Mouse (Mus musculus) bone marrow macrophage, adult 2 months (primary cell): Measurements from ENCODE around the gene Syt1.

ENCODE experiments used
- CTCF ChIP-seq: IDR thresholded peaks from 2 replicates; pipeline ENCODE4 v1.5.1; 2012; ENCODE audit warnings: low read depth, mild to moderate bottlenecking, low read length, moderate library complexity
- POLR2A ChIP-seq: IDR thresholded peaks from 2 replicates; pipeline ENCODE4 v1.6.1; 2012; ENCODE audit warnings: mild to moderate bottlenecking, low read depth, low read length, borderline replicate concordance

DNA sequence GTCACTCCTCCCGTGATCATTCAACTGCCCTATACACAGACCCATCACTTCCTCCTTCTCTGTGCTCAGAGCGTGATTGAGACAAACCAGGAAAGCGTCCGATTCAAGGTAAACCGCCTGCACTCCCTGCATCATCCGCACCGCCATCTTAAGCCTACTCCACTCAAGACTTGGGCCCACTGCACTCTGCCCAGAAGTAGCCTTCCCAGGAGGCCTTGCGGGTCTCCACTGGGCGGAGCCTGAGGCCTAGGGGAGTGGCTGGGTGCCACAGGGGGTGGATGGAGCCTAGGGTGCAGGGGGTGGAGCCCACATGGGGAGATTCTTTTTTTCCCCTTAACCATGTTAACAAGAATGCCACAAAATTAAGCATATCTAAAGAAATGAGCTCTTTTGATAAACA lies 310.8 kb downstream of the Syt1 start, which contains the start of gene Gm5136:
- no peak for TF ChIP-seq POLR2A
- TF ChIP-seq CTCF = no peak
